Mouse (Mus musculus): Measurements from ENCODE around the gene Elane. TPM values are rescaled to one million over a fixed set of nuclear protein-coding genes. Genes with fewer than 3 reads are reported as not detected.
A peak's percentile ranks its signal among the peaks of the same experiment; 100 is the strongest.

Gene Elane
- total and polyA plus RNA-seq, 2 experiments from 2014 or later = not detected

DNA sequence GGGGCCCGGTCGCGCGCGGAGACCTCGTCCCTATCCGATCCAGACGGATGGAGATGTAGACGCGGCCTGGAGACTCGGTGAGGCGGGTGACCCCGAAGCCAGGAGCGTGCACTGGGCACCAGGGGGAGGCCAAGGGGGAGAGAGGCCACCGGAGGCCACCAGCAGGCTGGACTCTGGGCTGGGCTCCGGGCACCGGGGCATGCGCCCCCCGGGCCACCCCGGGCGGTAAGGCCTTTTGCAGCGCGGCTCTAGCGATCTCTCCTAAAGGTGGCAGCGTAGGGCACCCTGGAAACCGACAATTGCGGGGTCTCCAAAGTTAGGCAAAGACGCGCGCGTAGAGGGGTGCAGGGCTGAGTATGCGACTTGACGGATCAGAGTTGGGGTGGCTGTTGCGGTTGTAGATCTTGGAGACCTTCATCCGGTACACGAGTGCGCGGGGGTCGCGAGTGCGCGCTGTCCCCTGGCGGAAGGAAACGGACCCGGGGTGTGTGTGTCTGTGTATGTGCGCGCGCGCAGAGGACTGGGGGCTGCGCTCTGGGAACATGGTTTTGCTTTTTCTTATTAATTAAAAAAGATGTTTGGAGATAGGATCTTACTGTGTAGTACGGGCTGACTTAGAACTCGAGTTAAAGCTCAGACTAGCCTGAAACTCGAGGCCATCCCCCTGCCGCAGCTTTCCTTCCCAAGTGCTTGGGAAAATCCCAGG is 41.4 kb downstream of the Elane start:
- peak; percentile 36 for TF ChIP-seq CTCF (IDR thresholded peaks at IDR 0.05)
- Histone ChIP-seq H3K9ac (replicated peaks; ENCODE audit: low read length, poor library complexity, severe bottlenecking) (peak overlapping the region; percentile 86), H3K4me1 (ENCODE audit: insufficient read depth, low read length) (peaks cover 4% of the 10 kb centered on the region; the same call in 1 of the 2 replicates), H3K36me3 (ENCODE audit: insufficient read depth, low read length) (peaks cover 10% of the 10 kb centered on the region; the same call in 1 of the 2 replicates), H3K4me2 (ENCODE audit: low read depth, low read length, poor library complexity, severe bottlenecking) (peak overlapping the region; percentile 90), H3K27me3 (ENCODE audit: insufficient read depth, low read length) (peaks cover 12% of the 10 kb centered on the region), H3K27ac (ENCODE audit: low read depth, low read length) (peak overlapping the region; percentile 82), H3K4me3 (ENCODE audit: low read depth, low read length) (peak overlapping the region; percentile 89), H3K9me3 (ENCODE audit: low read length) (no peaks in the 10 kb centered on the region)
- peak; percentile 29 for ATAC-seq (ENCODE audit: low FRiP score)
- DNase-seq (ENCODE audit: low spot score) = peak; percentile 53
- under 1% methylated on average over 50 of the region's 54 CpGs for WGBS

DNA sequence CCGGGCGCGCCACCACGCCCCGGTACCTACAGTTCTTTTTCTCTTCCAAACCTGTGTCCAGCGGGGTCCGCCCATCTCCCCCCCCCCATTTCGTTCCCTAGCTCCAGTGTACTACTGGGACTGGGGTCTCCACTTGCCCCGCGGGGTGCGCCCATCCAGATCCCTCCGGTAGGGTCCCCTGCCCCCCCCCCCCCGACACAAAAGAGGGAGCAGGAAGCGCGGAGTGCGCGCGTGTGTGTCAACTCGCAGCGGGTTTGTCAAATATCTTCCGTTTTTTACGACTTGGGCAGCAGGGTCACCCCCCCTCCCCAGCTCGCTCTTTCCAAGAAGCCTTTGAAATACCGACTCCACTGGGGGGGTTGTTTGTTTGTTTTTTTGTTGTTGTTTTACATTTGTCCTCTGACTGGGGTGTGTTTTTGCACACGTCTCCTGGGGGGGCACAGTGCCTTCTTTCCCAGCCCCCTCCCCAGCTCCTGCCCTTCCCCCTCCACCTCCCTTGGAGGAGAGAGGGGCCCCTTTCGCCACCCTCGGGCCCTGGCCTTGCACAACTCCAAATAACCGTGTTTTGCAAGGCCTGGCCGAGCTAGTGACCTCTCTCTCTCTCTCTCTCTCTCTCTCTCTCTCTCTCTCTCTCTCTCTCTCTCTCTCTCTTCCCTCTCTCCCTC is 42.1 kb downstream of the Elane start:
- H3K9ac ChIP-seq (replicated peaks; ENCODE audit: low read length, poor library complexity, severe bottlenecking) = peak overlapping the region; percentile 86
- TF ChIP-seq CTCF (IDR thresholded peaks at IDR 0.05) = no peak
- peak overlapping the region; percentile 82 for H3K27ac ChIP-seq (ENCODE audit: low read depth, low read length)
- no peaks in the 10 kb centered on the region for H3K9me3 ChIP-seq (ENCODE audit: low read length)
- H3K4me2 ChIP-seq (ENCODE audit: low read depth, low read length, poor library complexity, severe bottlenecking) = peak overlapping the region; percentile 90
- H3K4me3 ChIP-seq (ENCODE audit: low read depth, low read length) = peak overlapping the region; percentile 89
- peaks cover 10% of the 10 kb centered on the region; the same call in 1 of the 2 replicates for H3K36me3 ChIP-seq (ENCODE audit: insufficient read depth, low read length)
- under 1% methylated on average over 25 of the region's 29 CpGs for WGBS
- H3K27me3 ChIP-seq (ENCODE audit: insufficient read depth, low read length) = peaks cover 5% of the 10 kb centered on the region
- ATAC-seq (ENCODE audit: low FRiP score) = no peak
- peaks cover 4% of the 10 kb centered on the region; the same call in 1 of the 2 replicates for H3K4me1 ChIP-seq (ENCODE audit: insufficient read depth, low read length)
- DNase-seq (ENCODE audit: low spot score) = no peak

DNA sequence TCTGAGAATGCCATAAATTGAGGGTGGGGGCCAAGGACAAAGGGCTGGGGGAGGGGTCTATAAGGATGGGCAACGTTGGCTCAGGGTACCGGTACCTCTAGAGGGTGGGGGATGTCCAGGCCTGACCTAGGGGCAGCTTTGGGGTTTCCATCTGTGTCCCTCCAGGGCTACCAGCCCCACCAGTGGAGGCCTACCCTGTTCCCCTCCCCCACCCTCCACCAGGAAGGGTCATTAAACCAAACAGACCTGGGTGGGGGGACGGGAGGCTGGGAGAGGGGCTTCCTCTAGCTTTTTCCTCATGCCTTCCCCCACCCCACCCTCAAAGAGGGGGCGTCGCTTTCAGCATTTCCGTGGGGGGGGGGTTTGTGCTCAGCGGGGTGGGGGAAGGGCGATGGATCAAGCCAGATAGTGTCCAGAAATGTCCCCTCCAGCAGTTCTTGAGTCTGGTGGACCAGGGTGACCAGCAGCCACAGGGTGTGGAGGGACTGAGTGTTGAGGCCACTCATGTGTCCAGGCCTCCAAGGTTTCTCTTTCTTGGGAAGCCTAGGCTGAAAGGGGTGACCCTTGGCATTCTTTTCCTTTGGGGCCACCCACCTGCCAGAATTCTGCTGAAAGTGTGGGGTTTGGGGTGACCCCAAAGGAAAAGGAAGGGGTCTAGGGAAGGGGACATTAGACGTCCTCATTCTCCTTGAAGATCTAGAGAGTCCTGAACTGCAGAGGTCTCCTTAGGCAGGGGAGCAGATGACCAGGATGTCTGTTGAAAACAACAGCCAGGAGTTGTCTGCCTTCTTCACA is 43.1 kb downstream of the Elane start:
- Histone ChIP-seq H3K9me3 (ENCODE audit: low read length) (no peaks in the 10 kb centered on the region), H3K27ac (ENCODE audit: low read depth, low read length) (peak overlapping the region; percentile 82), H3K36me3 (ENCODE audit: insufficient read depth, low read length) (peaks cover 14% of the 10 kb centered on the region; the same call in 1 of the 2 replicates), H3K27me3 (ENCODE audit: insufficient read depth, low read length) (no peaks in the 10 kb centered on the region), H3K9ac (replicated peaks; ENCODE audit: low read length, poor library complexity, severe bottlenecking) (peak overlapping the region; percentile 50), H3K4me1 (ENCODE audit: insufficient read depth, low read length) (peaks cover 4% of the 10 kb centered on the region; the same call in 1 of the 2 replicates), H3K4me3 (ENCODE audit: low read depth, low read length) (peak overlapping the region; percentile 89), H3K4me2 (ENCODE audit: low read depth, low read length, poor library complexity, severe bottlenecking) (peak overlapping the region; percentile 90)
- no peak for DNase-seq (ENCODE audit: low spot score)
- ATAC-seq (ENCODE audit: low FRiP score) = no peak
- TF ChIP-seq CTCF (IDR thresholded peaks at IDR 0.05) = no peak
- WGBS = 39% methylated on average over 7 of the region's 9 CpGs

DNA sequence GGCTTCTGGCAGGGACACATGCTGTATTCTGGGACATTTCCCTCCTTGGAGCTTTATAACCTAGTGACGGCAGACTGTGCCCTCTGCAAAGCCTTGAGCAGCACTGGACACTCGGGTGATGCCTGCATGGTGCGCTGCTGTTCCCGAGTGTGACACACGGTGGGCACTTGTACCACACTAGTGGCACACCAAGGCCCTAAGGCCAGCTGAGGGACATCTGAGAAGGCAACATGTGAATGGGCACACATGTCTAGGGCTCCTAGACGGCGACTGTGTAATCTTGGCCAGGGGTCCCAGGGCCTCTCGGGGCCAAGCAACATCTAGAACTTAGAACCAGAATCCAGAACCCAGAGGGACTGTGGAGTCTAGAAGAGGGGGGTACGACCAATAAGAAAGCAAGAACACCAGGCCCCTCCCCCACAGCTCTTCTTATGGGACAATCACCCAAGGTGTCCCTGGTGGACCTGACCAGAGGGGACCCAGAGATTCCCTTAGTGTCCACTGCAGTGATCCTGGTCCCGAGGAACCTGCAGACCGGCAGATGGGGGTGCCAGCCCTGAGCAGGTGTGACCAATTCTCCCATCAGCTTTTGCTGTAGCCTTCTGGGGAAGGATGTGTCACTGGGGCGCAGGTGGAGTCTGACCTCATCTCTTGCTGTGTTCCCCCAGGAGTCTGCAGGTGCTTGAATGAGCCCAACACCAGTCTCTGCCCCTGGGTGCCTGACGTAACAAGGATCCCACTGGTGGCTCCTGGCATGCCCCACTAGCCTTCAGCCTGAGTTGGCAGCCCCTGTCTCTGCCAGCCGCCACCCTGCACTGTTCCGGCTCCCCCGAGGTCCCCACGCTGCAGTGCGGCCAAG is 44.1 kb downstream of the Elane start:
- no peak for TF ChIP-seq CTCF (IDR thresholded peaks at IDR 0.05)
- Histone ChIP-seq H3K4me1 (ENCODE audit: insufficient read depth, low read length) (peaks cover 4% of the 10 kb centered on the region; the same call in 1 of the 2 replicates), H3K9ac (replicated peaks; ENCODE audit: low read length, poor library complexity, severe bottlenecking) (no peak overlapping the region), H3K4me3 (ENCODE audit: low read depth, low read length) (no peak overlapping the region), H3K9me3 (ENCODE audit: low read length) (no peaks in the 10 kb centered on the region), H3K27me3 (ENCODE audit: insufficient read depth, low read length) (no peaks in the 10 kb centered on the region), H3K36me3 (ENCODE audit: insufficient read depth, low read length) (peaks cover 14% of the 10 kb centered on the region; the same call in 1 of the 2 replicates), H3K27ac (ENCODE audit: low read depth, low read length) (no peak overlapping the region), H3K4me2 (ENCODE audit: low read depth, low read length, poor library complexity, severe bottlenecking) (no peak overlapping the region; the same call in 1 of the 2 replicates)
- no peak for DNase-seq (ENCODE audit: low spot score)
- 86% methylated on average over 18 of the region's 18 CpGs for WGBS
- no peak for ATAC-seq (ENCODE audit: low FRiP score)

DNA sequence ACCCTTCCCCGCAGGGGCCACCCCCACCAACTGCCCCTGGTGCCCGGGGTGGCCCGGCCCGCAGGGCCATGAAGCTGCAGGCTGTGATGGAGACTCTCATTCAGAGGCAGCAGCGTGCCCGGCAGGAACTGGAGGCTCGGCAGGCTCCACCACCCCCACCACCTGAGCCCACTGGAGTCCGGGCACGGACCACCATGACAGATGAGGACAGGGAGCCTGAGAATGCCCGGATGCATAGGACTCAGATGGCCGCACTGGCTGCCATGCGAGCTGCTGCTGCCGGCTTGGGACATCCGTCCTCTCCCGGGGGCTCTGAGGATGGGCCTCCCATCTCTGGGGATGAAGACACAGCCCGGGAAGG is 44.8 kb downstream of the Elane start:
- DNase-seq (ENCODE audit: low spot score) (no peak), ATAC-seq (ENCODE audit: low FRiP score) (no peak)
- H3K4me3 ChIP-seq (ENCODE audit: low read depth, low read length) = no peak overlapping the region
- H3K36me3 ChIP-seq (ENCODE audit: insufficient read depth, low read length) = peaks cover 14% of the 10 kb centered on the region; the same call in 1 of the 2 replicates
- H3K9me3 ChIP-seq (ENCODE audit: low read length) = no peaks in the 10 kb centered on the region
- TF ChIP-seq CTCF (IDR thresholded peaks at IDR 0.05) = no peak
- peaks cover under 1% of the 10 kb centered on the region; the same call in 1 of the 2 replicates for H3K4me1 ChIP-seq (ENCODE audit: insufficient read depth, low read length)
- no peak overlapping the region for H3K9ac ChIP-seq (replicated peaks; ENCODE audit: low read length, poor library complexity, severe bottlenecking)
- H3K27ac ChIP-seq (ENCODE audit: low read depth, low read length) = no peak overlapping the region
- no peak overlapping the region for H3K4me2 ChIP-seq (ENCODE audit: low read depth, low read length, poor library complexity, severe bottlenecking)
- no peaks in the 10 kb centered on the region for H3K27me3 ChIP-seq (ENCODE audit: insufficient read depth, low read length)
- WGBS = 83% methylated on average over 16 of the region's 16 CpGs

All from midbrain, postnatal 0 days (tissue).